ENCODE assay signal across 9 mouse cellular contexts in genomic region chr11:90002987-90003348, GRCm38 (mm10). TPM values are rescaled to one million over a fixed set of nuclear protein-coding genes. Genes with fewer than 3 reads are reported as not detected.
DNase-seq lines count a peak whose midpoint lies in the region; ATAC-seq and TF ChIP-seq lines count a peak whose summit lies in the region.
"Had no signal": no experiment of that assay in that cellular context is flagged by ENCODE, and none has a peak within 500 bp of the region (broad histone marks: within the 10 kb centered on the region; RNA-seq: fewer than 3 reads in every experiment).

No protein-coding gene starts in this region.

- no peak for TF ChIP-seq CTCF in lung, postnatal 0 days (IDR thresholded peaks at IDR 0.05)
- TF ChIP-seq CTCF in olfactory bulb, adult 2 months (IDR thresholded peaks at IDR 0.05; ENCODE audit: insufficient read depth, low read depth, low read length), result no peak

- no peaks in the 10 kb centered on the region for H3K9me3 ChIP-seq in lung, postnatal 0 days (ENCODE audit: low read length)
- H3K9me3 ChIP-seq in forebrain, embryonic 12.5 days, result no peaks in the 10 kb centered on the region
- no peaks in the 10 kb centered on the region for H3K9me3 ChIP-seq in limb, embryonic 12.5 days

- WGBS in lung, postnatal 0 days, result 11% methylated on average over 8 of the region's 8 CpGs
- WGBS in forebrain, embryonic 12.5 days, result 8% methylated on average over 8 of the region's 8 CpGs
- WGBS in limb, embryonic 12.5 days, result 15% methylated on average over 8 of the region's 8 CpGs
- WGBS in olfactory bulb, adult 2 months, result 17% methylated on average over 8 of the region's 8 CpGs

- no peak for DNase-seq in lung, postnatal 0 days (ENCODE audit: low spot score)
- no peak for DNase-seq in lung, postnatal 14 days
- no peak for DNase-seq in yolk sac, embryonic 10.5 days (ENCODE audit: low spot score)
- no peak for DNase-seq in kidney, postnatal 10 days

- H3K36me3 ChIP-seq in lung, postnatal 0 days (ENCODE audit: insufficient read depth, low read length), result no peaks in the 10 kb centered on the region
- no peaks in the 10 kb centered on the region for H3K36me3 ChIP-seq in forebrain, embryonic 12.5 days (replicated peaks)
- H3K36me3 ChIP-seq in limb, embryonic 12.5 days, result no peaks in the 10 kb centered on the region

- H3K27me3 ChIP-seq in lung, postnatal 0 days (replicated peaks; ENCODE audit: insufficient read depth, low read length), result no peaks in the 10 kb centered on the region
- H3K27me3 ChIP-seq in forebrain, embryonic 12.5 days, result 0 out of 2 replicates have a peak, but pooled peaks cover 5% of the 10 kb centered on the region
- no peaks in the 10 kb centered on the region for H3K27me3 ChIP-seq in limb, embryonic 12.5 days

- no peak for ATAC-seq in lung, postnatal 0 days
- 0 out of 2 replicates have a peak, but pooled peaks have one; percentile 14 for ATAC-seq in forebrain, embryonic 12.5 days (ENCODE audit: low FRiP score)
- no peak for ATAC-seq in limb, embryonic 12.5 days (ENCODE audit: insufficient number of reproducible peaks, insufficient read depth, low FRiP score, low TSS enrichment, low read depth)
- no peak for ATAC-seq in megakaryocyte-erythroid progenitor cell, adult 5-6 weeks (replicated peaks; ENCODE audit: low FRiP score, low TSS enrichment, poor library complexity, severe bottlenecking)

- H3K4me3 ChIP-seq in lung, postnatal 0 days (ENCODE audit: low read depth, low read length), result peak overlapping the region; percentile 45
- H3K4me3 ChIP-seq in forebrain, embryonic 12.5 days (replicated peaks), result peak overlapping the region; percentile 53
- H3K4me3 ChIP-seq in limb, embryonic 12.5 days (replicated peaks), result peak overlapping the region; percentile 52
- H3K4me3 ChIP-seq in olfactory bulb, adult 2 months (ENCODE audit: insufficient read depth, low read depth, low read length), result peak overlapping the region; percentile 36

- TF ChIP-seq EP300 in lung, postnatal 0 days (IDR thresholded peaks at IDR 0.05), result no peak

- H3K27ac ChIP-seq in lung, postnatal 0 days (ENCODE audit: low read length), result no peak overlapping the region
- H3K27ac ChIP-seq in forebrain, embryonic 12.5 days, result no peak overlapping the region
- H3K27ac ChIP-seq in limb, embryonic 12.5 days, result no peak overlapping the region
- H3K27ac ChIP-seq in olfactory bulb, adult 2 months (ENCODE audit: insufficient read depth, low read depth, low read length), result no peak overlapping the region

- H3K4me2 ChIP-seq in lung, postnatal 0 days (replicated peaks; ENCODE audit: low read depth, low read length), result peak overlapping the region; percentile 87
- peak overlapping the region; percentile 72 for H3K4me2 ChIP-seq in forebrain, embryonic 12.5 days
- H3K4me2 ChIP-seq in limb, embryonic 12.5 days, result peak overlapping the region; percentile 72

- H3K4me1 ChIP-seq in lung, postnatal 0 days (ENCODE audit: insufficient read depth, low read depth, low read length), result peaks cover 11% of the 10 kb centered on the region; the same call in 1 of the 2 replicates
- peaks cover 9% of the 10 kb centered on the region for H3K4me1 ChIP-seq in forebrain, embryonic 12.5 days
- peaks cover 11% of the 10 kb centered on the region for H3K4me1 ChIP-seq in limb, embryonic 12.5 days (replicated peaks)
- peaks cover 5% of the 10 kb centered on the region; the same call in 1 of the 2 replicates for H3K4me1 ChIP-seq in olfactory bulb, adult 2 months (ENCODE audit: control insufficient read depth, insufficient read depth, low read length)

- no peak for TF ChIP-seq POLR2A in olfactory bulb, adult 2 months (IDR thresholded peaks at IDR 0.05; ENCODE audit: insufficient read depth, low read depth, low read length)

- H3K9ac ChIP-seq in lung, postnatal 0 days (replicated peaks; ENCODE audit: low read depth), result no peak overlapping the region
- peak overlapping the region; percentile 65 for H3K9ac ChIP-seq in forebrain, embryonic 12.5 days
- H3K9ac ChIP-seq in limb, embryonic 12.5 days (replicated peaks), result peak overlapping the region; percentile 67; the same call in 1 of the 2 replicates

RNA-seq across cellular contexts. Expression of gene Pctp, which starts 0.3 kb away (rescaled TPM):
- 11.0 and 11.5 TPM in 2 replicates for polyA plus RNA-seq in lung, postnatal 0 days (2015; fragmentation: Nextera tagmentation; extraction: Ambion mirVana)
- 5.1 and 6.2 TPM in 2 replicates for polyA plus RNA-seq in forebrain, embryonic 12.5 days (2016; fragmentation: Nextera tagmentation; extraction: Ambion mirVana)
- polyA plus RNA-seq in limb, embryonic 12.5 days (2016; fragmentation: Nextera tagmentation; extraction: Ambion mirVana), result 10.9 and 12.3 TPM in 2 replicates
- not detected in 2 replicates for polyA plus RNA-seq in olfactory bulb, adult 2 months (2012; ENCODE audit: insufficient read depth, insufficient read length, low replicate concordance, missing spikeins)
- 6.8 and 14.9 TPM in 2 replicates for total RNA-seq in megakaryocyte-erythroid progenitor cell, adult 5-6 weeks (2014; fragmentation: Nextera tagmentation)
- total RNA-seq in megakaryocyte-erythroid progenitor cell, adult 5-6 weeks (2017), result 17.6 and 19.6 TPM in 2 replicates

RNA-seq across cellular contexts. Expression of gene Tmem100, which starts 27.2 kb away (rescaled TPM):
- 266 and 283 TPM in 2 replicates for polyA plus RNA-seq in lung, postnatal 0 days (2015; fragmentation: Nextera tagmentation; extraction: Ambion mirVana)
- 5.0 and 6.6 TPM in 2 replicates for polyA plus RNA-seq in forebrain, embryonic 12.5 days (2016; fragmentation: Nextera tagmentation; extraction: Ambion mirVana)
- polyA plus RNA-seq in limb, embryonic 12.5 days (2016; fragmentation: Nextera tagmentation; extraction: Ambion mirVana), result 7.2 and 8.4 TPM in 2 replicates
- not detected in 2 replicates for polyA plus RNA-seq in olfactory bulb, adult 2 months (2012; ENCODE audit: insufficient read depth, insufficient read length, low replicate concordance, missing spikeins)
- not detected in 2 replicates for total RNA-seq in megakaryocyte-erythroid progenitor cell, adult 5-6 weeks (2014; fragmentation: Nextera tagmentation)
- total RNA-seq in megakaryocyte-erythroid progenitor cell, adult 5-6 weeks (2017), result not detected in 2 replicates
- polyA plus RNA-seq: inflammation-experienced regulatory T-cells, adult 6 months had no signal

Comparison
In these comparisons a context has a peak if more than half of its experiments do, and no peak if none do; other contexts are left out.
1. RNA of gene Tmem100, which starts 27.2 kb away (polyA plus RNA-seq): 266 to 283 TPM in lung, postnatal 0 days; 7.2 to 8.4 TPM in limb, embryonic 12.5 days, 5.0 to 6.6 TPM in forebrain, embryonic 12.5 days and not detected in olfactory bulb, adult 2 months; every median in the first group is over 10 times any median in the second.
2. Peak in every context shown above with its lines, with median percentiles within 50 percentile points of each other: H3K4me2 ChIP-seq and H3K4me3 ChIP-seq.